Mouse (Mus musculus) intestine, embryonic 15.5 days (tissue): ENCODE measurements around the gene Pdk2. TPM values are rescaled to one million over a fixed set of nuclear protein-coding genes. Genes with fewer than 3 reads are reported as not detected.

Experiments used
- ATAC-seq: fragments of 200-750 bp; cut with Nextera tagmentation; 2 replicates; pipeline ENCODE4 v1.8.0; 2017; ENCODE audit warnings: moderate TSS enrichment, moderate library complexity
- H3K27ac ChIP-seq: fragments of 300-500 bp; sonication (generic); 2 replicates; pipeline ENCODE4 v1.5.1; 2015; ENCODE audit warnings: mild to moderate bottlenecking, inconsistent platforms
- H3K27me3 ChIP-seq: fragments of 300-500 bp; sonication (generic); replicated peaks from 2 replicates; pipeline ENCODE4 v1.6.1; 2015; ENCODE audit warnings: inconsistent platforms
- H3K36me3 ChIP-seq: fragments of 300-500 bp; sonication (generic); 2 replicates; pipeline ENCODE4 v1.6.1; 2015; ENCODE audit warnings: inconsistent platforms
- H3K4me1 ChIP-seq: fragments of 300-500 bp; sonication (generic); replicated peaks from 2 replicates; pipeline ENCODE4 v1.6.1; 2015; ENCODE audit warnings: inconsistent platforms
- H3K4me2 ChIP-seq: fragments of 300-500 bp; sonication (generic); replicated peaks from 2 replicates; pipeline ENCODE4 v1.6.1; 2015; ENCODE audit warnings: mild to moderate bottlenecking, inconsistent platforms
- H3K4me3 ChIP-seq: fragments of 300-500 bp; sonication (generic); replicated peaks from 2 replicates; pipeline ENCODE4 v1.5.1; 2015; ENCODE audit warnings: inconsistent platforms
- H3K9ac ChIP-seq: fragments of 300-500 bp; sonication (generic); 2 replicates; pipeline ENCODE4 v1.6.1; 2015; ENCODE audit warnings: inconsistent platforms
- H3K9me3 ChIP-seq: fragments of 300-500 bp; sonication (generic); 2 replicates; pipeline ENCODE4 v1.6.1; 2016; ENCODE audit warnings: inconsistent platforms
- WGBS: fragments of 180-500 bp; shearing (Covaris S2); methylation state at CpG from one replicate; pipeline ENCODE4 v1.1.7; 2015; 5-methylcytosine and 5-hydroxymethylcytosine counted together
- polyA plus RNA-seq: library from polyadenylated mRNA; unstranded; fragments of >200 nt; fragmentation: Nextera tagmentation; extraction: Ambion mirVana; gene quantifications from 2 replicates; pipeline ENCODE4 v1.2.1, GENCODE M21; 2015

Pdk2 gene
- polyA plus RNA-seq, 1 experiment from 2014 or later, result 30.8 TPM

DNA sequence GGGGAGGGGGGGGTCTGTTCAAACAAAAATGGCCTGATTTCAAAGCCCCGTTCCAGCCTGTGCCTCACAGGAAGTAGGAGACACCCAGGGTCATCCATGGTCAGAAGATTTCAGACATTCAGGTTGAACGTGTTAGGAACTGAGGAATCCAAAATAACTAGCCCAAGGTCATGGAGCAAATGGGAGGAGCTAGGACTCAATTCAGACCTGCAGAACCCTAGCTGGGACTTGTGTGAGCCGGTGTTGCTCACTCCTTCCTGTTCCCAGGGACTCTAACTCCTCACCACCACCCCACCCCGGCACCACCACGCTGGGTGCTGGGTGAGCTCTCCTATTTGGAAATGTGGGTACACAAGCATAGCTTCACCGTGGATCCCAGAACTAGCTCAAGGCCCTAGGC lies 53.8 kb downstream of the Pdk2 start:
- Histone ChIP-seq H3K27ac (no peak overlapping the region), H3K4me2 (no peak overlapping the region), H3K4me1 (peaks cover 32% of the 10 kb centered on the region), H3K4me3 (no peak overlapping the region), H3K36me3 (no peaks in the 10 kb centered on the region), H3K9ac (no peak overlapping the region), H3K27me3 (no peaks in the 10 kb centered on the region), H3K9me3 (no peaks in the 10 kb centered on the region)
- 41% methylated on average over 6 of the region's 6 CpGs for WGBS
- ATAC-seq, result no peak

DNA sequence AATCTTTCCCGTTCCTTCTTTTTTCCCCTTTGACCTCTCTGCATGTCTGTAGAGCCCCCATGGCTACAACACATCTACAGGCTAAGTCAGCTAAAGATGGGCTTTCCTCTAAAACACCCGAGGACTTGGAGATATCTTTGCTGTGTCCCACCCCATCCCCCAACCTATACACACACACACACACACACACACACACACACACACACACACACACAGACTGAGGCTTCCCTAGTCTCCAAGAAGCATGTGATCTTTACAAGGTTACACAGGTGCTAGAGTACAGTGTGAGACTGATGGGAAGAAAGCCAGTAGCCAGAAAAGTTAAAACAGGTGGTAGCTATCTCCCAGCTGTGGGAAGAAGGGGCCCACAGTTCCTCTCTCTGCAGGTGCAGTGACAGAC lies 54.7 kb downstream of the Pdk2 start:
- H3K27me3 ChIP-seq, result no peaks in the 10 kb centered on the region
- H3K4me2 ChIP-seq, result no peak overlapping the region
- no peak for ATAC-seq
- no peak overlapping the region for H3K4me3 ChIP-seq
- H3K27ac ChIP-seq, result no peak overlapping the region
- no peaks in the 10 kb centered on the region for H3K36me3 ChIP-seq
- H3K4me1 ChIP-seq, result peaks cover 27% of the 10 kb centered on the region
- no peak overlapping the region for H3K9ac ChIP-seq
- no peaks in the 10 kb centered on the region for H3K9me3 ChIP-seq
- 58% methylated on average over 2 of the region's 2 CpGs for WGBS

DNA sequence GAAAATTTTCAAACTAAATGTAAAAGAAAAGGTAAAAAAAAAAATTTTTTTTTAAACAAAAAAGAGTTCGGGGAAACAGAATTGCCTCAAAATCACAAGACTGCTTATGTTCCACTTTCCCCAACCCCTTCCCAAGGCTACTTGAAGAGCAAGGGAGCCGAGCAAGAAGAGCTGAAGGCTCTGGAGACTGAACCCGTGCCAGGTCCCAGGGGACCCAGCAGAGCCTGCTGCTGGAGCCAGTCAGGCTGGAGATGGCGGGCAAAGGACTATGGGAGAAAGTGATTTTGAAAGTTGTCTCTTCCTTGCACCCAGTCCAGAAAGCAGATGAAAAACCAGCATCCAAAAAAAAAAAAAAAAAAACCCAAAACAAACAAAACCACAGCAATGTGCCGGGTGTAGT lies 55.3 kb downstream of the Pdk2 start:
- Histone ChIP-seq H3K9me3 (no peaks in the 10 kb centered on the region), H3K4me2 (no peak overlapping the region), H3K27ac (no peak overlapping the region), H3K4me1 (peaks cover 27% of the 10 kb centered on the region), H3K4me3 (no peak overlapping the region), H3K36me3 (no peaks in the 10 kb centered on the region), H3K9ac (no peak overlapping the region), H3K27me3 (no peaks in the 10 kb centered on the region)
- no peak for ATAC-seq
- 67% methylated on average over 5 of the region's 5 CpGs for WGBS

DNA sequence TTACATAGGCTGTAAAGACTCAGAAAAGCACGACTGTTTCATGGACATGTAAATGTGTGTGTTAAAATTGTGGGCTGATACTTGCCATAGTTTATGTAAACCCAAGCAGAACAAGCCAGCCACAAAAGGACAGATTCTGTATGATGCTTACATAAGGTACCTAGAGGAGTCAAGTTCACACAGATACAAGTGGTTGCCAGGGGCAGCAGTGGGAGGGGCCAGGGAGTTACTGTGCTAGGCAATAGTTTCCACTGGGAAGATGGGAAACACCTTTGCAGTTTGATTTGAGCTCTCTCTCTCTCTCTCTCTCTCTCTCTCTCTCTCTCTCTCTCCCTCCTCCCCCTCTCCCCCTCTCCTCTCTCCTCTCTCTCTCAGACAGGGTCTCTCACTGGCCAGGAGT lies 56.0 kb downstream of the Pdk2 start:
- 22% methylated on average over 1 of the region's 1 CpGs for WGBS
- no peaks in the 10 kb centered on the region for H3K9me3 ChIP-seq
- no peak overlapping the region for H3K9ac ChIP-seq
- H3K27ac ChIP-seq, result peak overlapping the region; percentile 36; the same call in 1 of the 2 replicates
- peaks cover 22% of the 10 kb centered on the region for H3K4me1 ChIP-seq
- H3K4me2 ChIP-seq, result no peak overlapping the region
- no peak for ATAC-seq
- H3K4me3 ChIP-seq, result no peak overlapping the region
- H3K27me3 ChIP-seq, result no peaks in the 10 kb centered on the region
- H3K36me3 ChIP-seq, result no peaks in the 10 kb centered on the region

DNA sequence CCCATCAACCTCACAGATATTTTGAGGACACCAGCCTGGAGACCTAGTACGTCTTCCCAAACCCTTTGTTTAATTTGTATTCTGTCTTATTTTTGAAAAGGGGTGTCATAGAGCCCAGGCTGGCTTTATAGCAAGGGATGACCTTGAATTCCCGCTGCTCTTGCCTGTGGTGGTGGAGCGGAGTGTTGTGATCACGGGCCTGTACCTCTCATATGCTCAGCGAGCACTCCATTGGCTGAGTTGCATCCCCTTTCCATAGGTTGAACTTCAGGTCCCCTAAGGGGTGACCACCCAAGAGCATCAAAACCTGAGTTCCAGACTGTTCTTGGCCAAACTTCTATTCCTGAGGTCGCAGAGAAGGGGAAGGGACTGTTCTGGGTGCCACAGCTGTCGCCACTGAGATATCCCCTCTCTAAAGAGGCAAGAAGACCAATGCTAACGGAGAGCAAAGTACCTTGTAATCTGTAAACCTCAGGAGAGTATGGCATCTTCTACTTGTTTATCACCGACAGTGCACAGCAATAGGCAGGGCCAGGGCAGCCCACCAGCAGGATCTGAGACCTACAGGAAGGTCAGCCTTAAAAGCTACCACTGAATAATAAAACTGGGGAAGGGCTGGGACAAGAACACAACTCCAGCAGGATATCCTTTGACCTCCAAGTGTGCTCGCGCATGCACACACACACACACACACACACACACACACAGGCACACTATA lies 61.5 kb downstream of the Pdk2 start:
- Histone ChIP-seq H3K4me1 (0 out of 2 replicates have a peak, but pooled peaks cover 5% of the 10 kb centered on the region), H3K27ac (no peak overlapping the region), H3K36me3 (no peaks in the 10 kb centered on the region), H3K27me3 (no peaks in the 10 kb centered on the region), H3K4me3 (no peak overlapping the region), H3K4me2 (peak overlapping the region; percentile 61), H3K9ac (no peak overlapping the region), H3K9me3 (no peaks in the 10 kb centered on the region)
- ATAC-seq, result peak; percentile 39
- WGBS, result 68% methylated on average over 11 of the region's 11 CpGs

DNA sequence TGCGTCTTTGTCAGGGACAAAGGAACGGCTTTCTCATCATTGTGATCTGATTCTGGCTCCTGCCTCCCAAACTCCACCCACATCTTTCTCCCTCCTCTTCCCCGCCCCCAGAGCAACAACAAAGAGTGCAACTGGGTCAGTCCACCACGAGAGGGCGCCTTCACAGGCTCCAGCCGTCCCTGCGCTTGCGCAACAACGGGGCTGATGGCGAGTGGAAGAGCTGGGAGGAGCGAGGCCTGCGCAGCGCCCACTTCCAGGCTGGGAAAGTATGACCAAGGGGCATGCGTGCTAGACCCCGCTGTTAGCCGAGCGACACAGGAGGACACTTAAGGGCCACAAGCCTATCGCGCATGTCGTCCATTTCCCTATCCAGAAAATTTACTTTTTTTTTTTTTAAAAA lies 62.2 kb downstream of the Pdk2 start:
- Histone ChIP-seq H3K36me3 (no peaks in the 10 kb centered on the region), H3K4me2 (peak overlapping the region; percentile 61), H3K27ac (no peak overlapping the region), H3K9me3 (no peaks in the 10 kb centered on the region), H3K4me3 (peak overlapping the region; percentile 10; the same call in 1 of the 2 replicates), H3K9ac (no peak overlapping the region), H3K27me3 (no peaks in the 10 kb centered on the region), H3K4me1 (0 out of 2 replicates have a peak, but pooled peaks cover 5% of the 10 kb centered on the region)
- ATAC-seq, result peak; percentile 94
- WGBS, result under 1% methylated on average over 20 of the region's 20 CpGs

DNA sequence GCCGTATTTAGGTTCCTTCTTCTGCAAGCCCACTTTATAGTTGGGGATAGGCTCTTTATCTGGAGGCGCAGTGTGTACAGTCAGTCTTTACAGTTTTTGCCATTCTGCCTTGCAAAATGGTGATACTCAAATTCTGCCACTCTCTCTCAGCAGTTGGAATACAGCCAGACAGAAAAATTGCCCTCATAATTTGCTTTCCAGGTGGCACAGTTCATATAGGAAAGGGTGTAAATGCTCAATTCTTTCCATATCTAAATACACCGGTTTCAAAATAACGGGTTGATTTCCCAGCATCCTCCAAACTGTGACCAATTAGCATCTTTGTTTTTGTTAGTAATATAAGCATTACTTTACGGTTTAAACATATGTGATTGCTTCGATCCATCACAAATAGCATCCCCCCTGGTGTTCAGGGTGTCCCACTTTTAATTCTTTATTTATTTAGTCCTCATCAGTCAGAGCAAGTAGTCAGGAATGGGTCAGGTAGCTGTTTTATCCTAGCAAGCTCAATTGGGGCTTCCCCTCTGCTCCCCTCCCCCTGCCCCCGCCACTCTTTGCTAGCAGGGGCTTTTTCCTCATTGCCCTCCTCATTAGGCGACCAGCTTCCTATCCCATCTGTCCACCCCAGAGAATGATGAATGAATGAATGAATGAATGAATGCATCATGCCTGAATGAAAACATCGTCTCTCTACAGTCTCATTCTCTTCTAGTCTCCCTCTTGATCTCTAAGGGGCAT lies 62.8 kb downstream of the Pdk2 start:
- WGBS, result 46% methylated on average over 9 of the region's 9 CpGs
- peak; percentile 40 for ATAC-seq
- peak overlapping the region; percentile 61 for H3K4me2 ChIP-seq

More for the DNA sequence above, 62.8 kb downstream of the Pdk2 start:
- no peaks in the 10 kb centered on the region for H3K9me3 ChIP-seq
- H3K27ac ChIP-seq, result no peak overlapping the region
- no peak overlapping the region for H3K9ac ChIP-seq
- no peaks in the 10 kb centered on the region for H3K27me3 ChIP-seq
- H3K4me1 ChIP-seq, result 0 out of 2 replicates have a peak, but pooled peaks cover 5% of the 10 kb centered on the region
- peak overlapping the region; percentile 10; the same call in 1 of the 2 replicates for H3K4me3 ChIP-seq
- no peaks in the 10 kb centered on the region for H3K36me3 ChIP-seq

Other genes with a start within 250 kb of the Pdk2 start
- gene Col1a1, start 105.1 kb downstream of the Pdk2 start, polyA plus RNA-seq, result 984 and 1,087 TPM in 2 replicates
- gene Hils1, start 73.8 kb downstream of the Pdk2 start, polyA plus RNA-seq, result not detected in 2 replicates
- 0.19 TPM in 1 of 2 replicates, not detected in the other for gene Sgca, start 65.0 kb downstream of the Pdk2 start, polyA plus RNA-seq
- gene Ppp1r9b, start 50.3 kb downstream of the Pdk2 start, polyA plus RNA-seq, result 6.8 and 8.1 TPM in 2 replicates
- 15.0 and 15.3 TPM in 2 replicates for gene Samd14, start 31.5 kb downstream of the Pdk2 start, polyA plus RNA-seq
- gene Itga3, start 35.4 kb upstream of the Pdk2 start, polyA plus RNA-seq, result 32.8 and 35.6 TPM in 2 replicates
- 0.60 and 0.88 TPM in 2 replicates for gene Dlx3, start 78.8 kb upstream of the Pdk2 start, polyA plus RNA-seq
- 0.10 and 0.16 TPM in 2 replicates for gene Dlx4, start 104.9 kb upstream of the Pdk2 start, polyA plus RNA-seq
- not detected in 2 replicates for gene Tac4, start 220.2 kb upstream of the Pdk2 start, polyA plus RNA-seq